Mouse (Mus musculus) liver, embryonic 14.5 days (tissue): Measurements from ENCODE around the gene Gak.

Experiments
- CTCF ChIP-seq: IDR thresholded peaks from 2 replicates; pipeline ENCODE4 v1.5.1; 2016; ENCODE audit warnings: antibody characterized with exemption, low read depth, control low read depth
- EP300 ChIP-seq: IDR thresholded peaks from 2 replicates; pipeline ENCODE4 v1.6.1; 2016; ENCODE audit warnings: antibody characterized with exemption, low read depth

DNA sequence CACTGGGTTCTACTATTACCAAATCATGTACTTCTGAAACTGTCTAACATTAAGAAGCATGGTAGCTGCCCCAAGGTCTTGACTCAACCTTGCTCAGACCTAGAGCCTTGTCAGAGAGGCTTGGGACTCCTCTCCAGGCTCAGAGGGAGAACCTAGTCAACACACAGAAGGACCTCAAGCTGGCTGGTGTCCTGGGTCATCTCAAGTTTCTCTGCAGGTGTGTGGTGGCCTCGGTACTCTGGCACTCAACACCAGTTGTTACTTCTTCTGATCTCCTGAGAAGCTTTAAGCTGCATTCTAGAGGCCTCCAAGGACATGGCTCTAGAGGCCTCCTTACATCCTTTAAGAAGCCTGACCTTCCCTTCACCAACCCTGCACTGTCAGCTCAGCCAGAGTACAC, 75.5 kb downstream of the Gak start:
- no peak for TF ChIP-seq CTCF
- no peak for TF ChIP-seq EP300
